Mouse (Mus musculus) olfactory bulb, adult 2 months (tissue): Measurements from ENCODE around the gene E2f1. TPM values are rescaled to one million over a fixed set of nuclear protein-coding genes. Genes with fewer than 3 reads are reported as not detected.
A peak's percentile ranks its signal among the peaks of the same experiment; 100 is the strongest.

ENCODE experiments used
- H3K27ac ChIP-seq: fragments of 200-500 bp; 2 replicates; pipeline ENCODE4 v1.5.1; 2012; ENCODE audit warnings: low read depth, low read length; ENCODE audit not compliant: insufficient read depth
- H3K4me1 ChIP-seq: fragments of 200-500 bp; 2 replicates; pipeline ENCODE4 v1.6.1; 2012; ENCODE audit warnings: low read length; ENCODE audit not compliant: control insufficient read depth, insufficient read depth
- H3K4me3 ChIP-seq: fragments of 200-500 bp; 2 replicates; pipeline ENCODE4 v1.5.1; 2012; ENCODE audit warnings: mild to moderate bottlenecking, low read depth, low read length, moderate library complexity; ENCODE audit not compliant: insufficient read depth
- CTCF ChIP-seq: fragments of 200-500 bp; IDR thresholded peaks from 2 replicates; pipeline ENCODE4 v1.5.1; 2012; ENCODE audit warnings: low read depth, mild to moderate bottlenecking, low read length, moderate library complexity; ENCODE audit not compliant: insufficient read depth
- POLR2A ChIP-seq: fragments of 200-500 bp; IDR thresholded peaks from 2 replicates; pipeline ENCODE4 v1.6.1; 2012; ENCODE audit warnings: mild to moderate bottlenecking, low read depth, low read length, moderate library complexity; ENCODE audit not compliant: insufficient read depth
- WGBS: fragments of 180-500 bp; shearing (Covaris S2); methylation state at CpG from one replicate; pipeline ENCODE4 v1.1.7; 2018; 5-methylcytosine and 5-hydroxymethylcytosine counted together
- polyA plus RNA-seq: library from polyadenylated mRNA; stranded (reverse); fragments of >200 nt; gene quantifications from 2 replicates; pipeline ENCODE4 v1.2.4, GENCODE M21; 2012; ENCODE audit warnings: low replicate concordance; ENCODE audit not compliant: missing spikeins, insufficient read depth, insufficient read length

Gene E2f1
- polyA plus RNA-seq, 1 experiment, result not detected

GRCm38 (mm10) chr2:154572996-154573395 is 3.3 kb upstream of the E2f1 start:
- Histone ChIP-seq H3K27ac (no peak overlapping the region), H3K4me1 (peaks cover 19% of the 10 kb centered on the region), H3K4me3 (no peak overlapping the region)
- 87% methylated on average over 3 of the region's 3 CpGs for WGBS
- TF ChIP-seq CTCF (no peak), POLR2A (no peak)

GRCm38 (mm10) chr2:154571976-154572375 is 2.3 kb upstream of the E2f1 start:
- H3K4me3 ChIP-seq, result no peak overlapping the region
- WGBS, result 79% methylated on average over 8 of the region's 8 CpGs
- peaks cover 12% of the 10 kb centered on the region for H3K4me1 ChIP-seq
- no peak for TF ChIP-seq CTCF
- TF ChIP-seq POLR2A, result no peak
- no peak overlapping the region for H3K27ac ChIP-seq

DNA sequence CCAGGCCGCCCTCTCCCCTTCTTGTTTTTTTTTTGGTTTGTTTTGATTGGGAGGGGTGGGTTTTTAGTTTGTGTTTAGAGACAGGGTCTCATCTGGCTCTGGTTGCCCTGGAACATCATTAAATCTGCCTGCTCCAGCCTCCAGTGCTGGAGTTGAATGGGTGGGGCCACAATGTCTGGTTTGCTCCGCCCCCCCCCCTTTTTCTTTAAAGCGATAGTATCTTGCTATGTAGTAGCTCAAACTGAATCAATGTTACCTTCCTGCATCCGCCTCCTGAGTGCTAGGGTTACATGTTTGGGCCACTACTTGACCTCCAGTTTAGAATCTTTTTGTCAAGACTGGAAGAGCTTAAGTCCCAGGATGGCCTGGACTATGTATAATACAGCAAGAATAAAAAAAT is 1.6 kb upstream of the E2f1 start:
- 83% methylated on average over 4 of the region's 4 CpGs for WGBS
- H3K4me1 ChIP-seq, result peaks cover 7% of the 10 kb centered on the region
- TF ChIP-seq CTCF (no peak), POLR2A (no peak)

GRCm38 (mm10) chr2:154570666-154571065 is 974 bp upstream of the E2f1 start:
- H3K27ac ChIP-seq, result no peak overlapping the region
- TF ChIP-seq POLR2A, result no peak
- TF ChIP-seq CTCF, result no peak
- H3K4me1 ChIP-seq, result peaks cover 7% of the 10 kb centered on the region
- 56% methylated on average over 4 of the region's 4 CpGs for WGBS
- H3K4me3 ChIP-seq, result no peak overlapping the region

More for the DNA sequence above, 1.6 kb upstream of the E2f1 start:
- no peak overlapping the region for H3K4me3 ChIP-seq
- no peak overlapping the region for H3K27ac ChIP-seq

- 1% methylated on average over 69 of the region's 70 CpGs for WGBS
- H3K27ac ChIP-seq, result no peak overlapping the region
Measured at GRCm38 (mm10) chr2:154569071-154569748, 482 bp downstream of the E2f1 start.

DNA sequence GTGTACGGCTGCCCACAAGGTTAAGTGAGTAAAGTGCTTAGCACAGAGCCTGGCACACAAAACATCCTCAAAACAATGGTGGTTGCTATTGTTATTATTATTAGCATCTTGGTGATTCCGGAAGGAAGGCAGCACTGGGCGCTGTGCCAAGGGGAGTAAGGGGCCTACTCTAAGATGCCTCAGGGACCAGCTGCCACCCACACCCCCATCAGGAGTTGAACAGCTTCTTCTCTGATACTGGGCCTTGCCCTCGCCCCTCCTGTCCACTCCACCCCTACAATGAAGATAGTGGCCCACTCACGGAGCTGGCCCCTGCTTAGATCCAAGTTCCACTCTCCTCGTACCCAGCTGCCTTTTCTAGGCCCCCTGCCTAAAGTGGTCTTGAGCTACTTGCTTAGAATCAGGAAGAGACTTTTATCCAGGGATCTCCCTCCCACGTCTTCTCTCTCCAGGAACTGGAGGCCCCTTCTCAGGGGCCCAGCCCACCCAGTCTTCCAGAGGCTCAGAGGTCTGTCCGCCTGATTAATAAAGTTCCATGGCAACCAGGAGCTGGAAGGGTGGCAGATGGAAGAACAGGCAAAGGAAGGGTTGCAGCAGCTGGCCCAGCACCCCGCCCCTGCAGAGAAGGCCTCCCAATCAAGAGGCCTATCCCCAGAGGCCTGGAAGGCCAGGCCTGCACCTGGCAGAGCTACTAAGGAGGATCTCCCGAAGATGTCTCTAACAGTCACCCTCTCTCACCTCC is 1.2 kb downstream of the E2f1 start:
- Histone ChIP-seq H3K27ac (no peak overlapping the region), H3K4me3 (peak overlapping the region; percentile 63), H3K4me1 (peaks cover 7% of the 10 kb centered on the region)
- WGBS, result 41% methylated on average over 10 of the region's 10 CpGs
- TF ChIP-seq CTCF (no peak), POLR2A (no peak)

More at GRCm38 (mm10) chr2:154569071-154569748, 482 bp downstream of the E2f1 start:
- H3K4me1 ChIP-seq, result peaks cover 7% of the 10 kb centered on the region
- peak overlapping the region; percentile 63 for H3K4me3 ChIP-seq
- no peak for TF ChIP-seq POLR2A

GRCm38 (mm10) chr2:154567766-154568165 is 1.9 kb downstream of the E2f1 start:
- H3K4me3 ChIP-seq, result no peak overlapping the region
- peaks cover 7% of the 10 kb centered on the region for H3K4me1 ChIP-seq
- TF ChIP-seq POLR2A (no peak), CTCF (no peak)
- WGBS, result 78% methylated on average over 2 of the region's 2 CpGs
- H3K27ac ChIP-seq, result no peak overlapping the region

- H3K4me1 ChIP-seq, result peaks cover 7% of the 10 kb centered on the region
- no peak overlapping the region for H3K27ac ChIP-seq
- no peak for TF ChIP-seq CTCF
- TF ChIP-seq POLR2A, result no peak
- H3K4me3 ChIP-seq, result no peak overlapping the region
- WGBS, result 78% methylated on average over 8 of the region's 8 CpGs
Measured at GRCm38 (mm10) chr2:154566641-154567040, 3.1 kb downstream of the E2f1 start.

- Histone ChIP-seq H3K4me1 (peaks cover 7% of the 10 kb centered on the region), H3K27ac (no peak overlapping the region), H3K4me3 (no peak overlapping the region)
- WGBS, result 91% methylated on average over 3 of the region's 3 CpGs
- TF ChIP-seq POLR2A (no peak), CTCF (no peak)
Measured at GRCm38 (mm10) chr2:154565562-154565961, 4.1 kb downstream of the E2f1 start.
